Mouse (Mus musculus): ENCODE measurements around the gene Tmx4. TPM values are rescaled to one million over a fixed set of nuclear protein-coding genes. Genes with fewer than 3 reads are reported as not detected.

The Tmx4 gene
- polyA plus RNA-seq, 1 experiment from 2014 or later = 32.3 TPM

DNA sequence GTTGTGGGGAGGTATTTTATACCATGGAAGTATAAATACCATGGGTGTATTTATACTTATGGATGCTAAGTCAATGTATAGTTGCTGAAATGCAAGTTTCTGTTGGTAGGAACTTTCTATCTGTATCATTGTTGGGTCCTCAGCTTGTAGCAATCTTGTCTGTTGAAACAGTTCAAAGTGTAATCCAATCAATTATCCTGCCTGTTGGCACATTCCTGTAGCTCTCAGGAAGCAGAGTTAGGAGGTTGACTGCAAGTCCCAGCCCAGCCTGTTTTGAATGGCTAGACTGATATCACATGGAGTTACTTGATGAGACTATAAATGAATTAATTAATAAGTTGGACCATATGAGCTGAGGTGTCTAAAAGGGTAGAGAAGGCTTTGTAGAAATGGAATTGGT, 91.6 kb downstream of the Tmx4 start:
- ATAC-seq (ENCODE audit: insufficient number of reproducible peaks, insufficient read depth, low FRiP score, low TSS enrichment) = no peak
- H3K27ac ChIP-seq = no peak overlapping the region
- no peak overlapping the region for H3K4me2 ChIP-seq (replicated peaks)
- H3K27me3 ChIP-seq = no peaks in the 10 kb centered on the region
- no peak overlapping the region for H3K9ac ChIP-seq
- no peaks in the 10 kb centered on the region for H3K4me1 ChIP-seq
- no peak overlapping the region for H3K4me3 ChIP-seq
- no peaks in the 10 kb centered on the region for H3K9me3 ChIP-seq
- no peaks in the 10 kb centered on the region for H3K36me3 ChIP-seq

DNA sequence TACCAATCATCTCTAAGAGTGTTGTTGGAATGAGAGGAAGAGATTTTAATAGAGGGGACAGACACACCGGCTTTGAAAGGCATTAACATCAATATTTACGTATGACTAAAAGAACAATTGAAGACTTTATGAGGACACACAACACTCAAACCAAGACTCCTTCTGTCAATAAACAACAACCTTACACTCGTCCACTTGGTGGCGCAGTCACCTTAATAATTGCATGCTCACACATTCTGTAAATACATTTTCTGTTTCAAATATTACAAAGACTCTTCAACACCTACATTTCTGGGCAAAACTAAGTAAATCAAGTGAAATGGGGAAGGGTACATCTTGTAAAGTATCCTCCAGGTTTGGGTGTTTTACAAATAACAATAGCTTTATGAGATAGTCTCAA, 94.2 kb downstream of the Tmx4 start:
- WGBS = 24% methylated on average over 4 of the region's 4 CpGs
- no peak overlapping the region for H3K4me2 ChIP-seq (replicated peaks)
- no peaks in the 10 kb centered on the region for H3K4me1 ChIP-seq
- no peak overlapping the region for H3K4me3 ChIP-seq
- H3K27ac ChIP-seq = no peak overlapping the region
- H3K27me3 ChIP-seq = no peaks in the 10 kb centered on the region
- H3K36me3 ChIP-seq = no peaks in the 10 kb centered on the region
- no peak overlapping the region for H3K9ac ChIP-seq
- H3K9me3 ChIP-seq = no peaks in the 10 kb centered on the region
- no peak for ATAC-seq (ENCODE audit: insufficient number of reproducible peaks, insufficient read depth, low FRiP score, low TSS enrichment)

DNA sequence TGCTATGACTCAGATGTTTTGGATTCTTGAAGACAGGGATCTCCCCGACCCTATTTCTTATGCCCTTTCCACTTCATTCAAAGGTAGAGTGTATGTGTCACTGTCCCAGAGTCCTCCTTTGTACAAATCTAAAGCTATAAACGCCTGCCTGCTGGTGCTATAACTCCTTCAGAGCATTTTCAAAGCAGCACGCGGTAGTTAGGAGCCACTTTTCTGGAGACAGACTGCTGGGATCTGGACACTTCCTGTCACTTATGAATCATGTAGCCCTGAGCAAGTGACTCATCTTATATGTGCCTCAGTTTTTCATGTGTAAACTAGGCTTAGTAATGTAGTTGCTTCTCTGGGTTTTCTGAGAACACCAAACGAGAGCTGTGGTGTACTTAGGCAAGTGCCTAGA, 98.8 kb downstream of the Tmx4 start:
- no peak overlapping the region for H3K9ac ChIP-seq
- no peaks in the 10 kb centered on the region for H3K36me3 ChIP-seq
- 70% methylated on average over 5 of the region's 5 CpGs for WGBS
- ATAC-seq (ENCODE audit: insufficient number of reproducible peaks, insufficient read depth, low FRiP score, low TSS enrichment) = no peak
- H3K4me2 ChIP-seq (replicated peaks) = no peak overlapping the region
- no peak overlapping the region for H3K4me3 ChIP-seq
- H3K9me3 ChIP-seq = no peaks in the 10 kb centered on the region
- no peak overlapping the region for H3K27ac ChIP-seq
- no peaks in the 10 kb centered on the region for H3K4me1 ChIP-seq
- no peaks in the 10 kb centered on the region for H3K27me3 ChIP-seq

DNA sequence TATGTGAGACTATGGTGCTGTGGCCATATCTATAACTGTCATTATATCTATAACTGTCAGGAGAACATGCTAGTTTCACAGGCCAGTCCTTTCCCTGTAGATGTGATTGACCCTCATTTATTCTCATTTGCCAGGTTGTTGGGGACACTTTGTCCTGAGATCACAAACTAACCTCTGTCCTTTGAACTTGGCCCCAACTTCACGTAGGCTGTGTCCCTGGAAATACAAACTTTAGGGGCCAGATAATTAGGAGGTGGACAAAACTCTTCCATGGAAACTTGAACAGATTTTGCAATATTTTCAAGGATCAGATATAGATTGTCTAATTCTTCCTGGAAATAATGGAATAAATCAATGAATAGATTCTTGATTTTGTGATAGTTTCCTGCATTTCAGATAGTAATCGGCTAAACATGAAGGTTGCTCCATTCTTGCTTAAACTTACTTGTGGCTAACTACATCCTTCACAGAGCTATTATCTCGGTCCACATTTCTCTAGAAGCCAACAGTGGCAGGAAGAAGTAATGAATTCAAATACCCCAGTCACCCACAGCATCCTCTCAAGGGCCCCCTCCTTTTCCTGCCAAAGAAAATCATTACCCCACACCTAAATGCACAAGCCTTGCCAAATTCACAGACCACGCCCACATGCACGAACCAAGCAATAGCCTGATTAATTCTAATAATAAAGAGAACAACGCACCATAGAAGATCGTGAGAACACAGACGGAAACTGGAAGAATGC, 99.5 kb downstream of the Tmx4 start:
- 83% methylated on average over 8 of the region's 8 CpGs for WGBS
- Histone ChIP-seq H3K9ac (no peak overlapping the region), H3K4me3 (no peak overlapping the region), H3K27me3 (no peaks in the 10 kb centered on the region), H3K4me2 (replicated peaks) (no peak overlapping the region), H3K9me3 (no peaks in the 10 kb centered on the region), H3K36me3 (no peaks in the 10 kb centered on the region), H3K27ac (no peak overlapping the region), H3K4me1 (no peaks in the 10 kb centered on the region)
- ATAC-seq (ENCODE audit: insufficient number of reproducible peaks, insufficient read depth, low FRiP score, low TSS enrichment) = no peak

Other genes with a start within 250 kb of the Tmx4 start
- 0.25 TPM in 1 of 2 replicates, not detected in the other for gene Hao1, start 89.8 kb downstream of the Tmx4 start, polyA plus RNA-seq (2016; fragmentation: Nextera tagmentation; extraction: Ambion mirVana)
- 16.4 and 16.5 TPM in 2 replicates for gene Plcb1, start 141.9 kb upstream of the Tmx4 start, polyA plus RNA-seq (2016; fragmentation: Nextera tagmentation; extraction: Ambion mirVana)